Comparison of ENCODE assay signal across 8 mouse cellular contexts in genomic region chr8:106137218-106137905, GRCm38 (mm10). TPM values are rescaled to one million over a fixed set of nuclear protein-coding genes. Genes with fewer than 3 reads are reported as not detected.
DNase-seq lines count a peak whose midpoint lies in the region; ATAC-seq and TF ChIP-seq lines count a peak whose summit lies in the region.

No protein-coding gene starts in this region.

- H3K4me3 ChIP-seq in heart, embryonic 13.5 days = peak overlapping the region; percentile 63
- H3K4me3 ChIP-seq in hindbrain, postnatal 0 days (ENCODE audit: low read length) = peak overlapping the region; percentile 48
- peak overlapping the region; percentile 59 for H3K4me3 ChIP-seq in macrophage (ENCODE audit: inconsistent target)

- H3K36me3 ChIP-seq in heart, embryonic 13.5 days = peaks cover 6% of the 10 kb centered on the region
- H3K36me3 ChIP-seq in hindbrain, postnatal 0 days (ENCODE audit: insufficient read depth, low read length) = no peaks in the 10 kb centered on the region
- no peaks in the 10 kb centered on the region for H3K36me3 ChIP-seq in macrophage (ENCODE audit: inconsistent target)

- peak overlapping the region; percentile 97 for H3K4me2 ChIP-seq in heart, embryonic 13.5 days
- H3K4me2 ChIP-seq in hindbrain, postnatal 0 days (ENCODE audit: low read depth, low read length) = peak overlapping the region; percentile 88

- H3K9me3 ChIP-seq in heart, embryonic 13.5 days = no peaks in the 10 kb centered on the region
- H3K9me3 ChIP-seq in hindbrain, postnatal 0 days (ENCODE audit: low read length) = no peaks in the 10 kb centered on the region

- H3K27me3 ChIP-seq in heart, embryonic 13.5 days (replicated peaks) = peaks cover 51% of the 10 kb centered on the region
- peaks cover 32% of the 10 kb centered on the region for H3K27me3 ChIP-seq in hindbrain, postnatal 0 days (ENCODE audit: insufficient read depth, low read length)

- peak overlapping the region; percentile 79 for H3K9ac ChIP-seq in heart, embryonic 13.5 days
- peak overlapping the region; percentile 24 for H3K9ac ChIP-seq in hindbrain, postnatal 0 days (replicated peaks; ENCODE audit: low read length)

- peaks cover 38% of the 10 kb centered on the region for H3K4me1 ChIP-seq in heart, embryonic 13.5 days
- H3K4me1 ChIP-seq in hindbrain, postnatal 0 days (ENCODE audit: insufficient read depth, low read length) = peaks cover 20% of the 10 kb centered on the region

- H3K79me2 ChIP-seq in macrophage (ENCODE audit: inconsistent target) = no peaks in the 10 kb centered on the region

- ATAC-seq in heart, embryonic 13.5 days (ENCODE audit: extremely low read depth, insufficient number of reproducible peaks, low FRiP score, low TSS enrichment) = no peak
- ATAC-seq in hindbrain, postnatal 0 days = no peak

- TF ChIP-seq CTCF in hindbrain, postnatal 0 days (IDR thresholded peaks at IDR 0.05; ENCODE audit: low read depth) = no peak

- 4% methylated on average over 22 of the region's 22 CpGs for WGBS in heart, embryonic 13.5 days
- WGBS in hindbrain, postnatal 0 days = 5% methylated on average over 22 of the region's 22 CpGs
- WGBS in macrophage (ENCODE audit: missing documents) = 17% methylated on average over 22 of the region's 22 CpGs

- DNase-seq in heart, postnatal 4 days = no peak
- DNase-seq in embryo, embryonic 11 days = peak; percentile 7
- no peak for DNase-seq in hindbrain, postnatal 0 days (ENCODE audit: low spot score)
- no peak for DNase-seq in gastrocnemius, adult 18-20 months (ENCODE audit: low spot score)
- no peak for DNase-seq in Muller cell, postnatal 12 days (ENCODE audit: inconsistent ontology term)
- DNase-seq in MN1 (ENCODE audit: low spot score) = no peak

- peak overlapping the region; percentile 65 for H3K27ac ChIP-seq in heart, embryonic 13.5 days (replicated peaks)
- no peak overlapping the region for H3K27ac ChIP-seq in hindbrain, postnatal 0 days
- H3K27ac ChIP-seq in macrophage = no peak overlapping the region

RNA-seq across cellular contexts. Expression of gene Esrp2, which starts 0.6 kb away (rescaled TPM):
- polyA plus RNA-seq in heart, embryonic 13.5 days (2015; fragmentation: Nextera tagmentation; extraction: Ambion mirVana) = 1.7 and 2.4 TPM in 2 replicates
- under 1 TPM; 0.54 to 0.91 TPM for total RNA-seq in heart, postnatal 4 days (2021)
- 0.10 and 0.75 TPM in 2 replicates for total RNA-seq in hindbrain, postnatal 0 days (2014; rRNA removed)
- polyA plus RNA-seq in hindbrain, postnatal 0 days (2015; fragmentation: Nextera tagmentation; extraction: Ambion mirVana) = 0.10 and 0.15 TPM in 2 replicates
- total RNA-seq in macrophage (2018; cell fraction: chromatin; rRNA removed) = not detected
- under 1 TPM in 1 of 26 experiments, not detected in 25; 0.10 TPM for total RNA-seq in macrophage (2018; cell fraction: cytosol; rRNA removed)
- total RNA-seq in macrophage (2018; cell fraction: nucleus; rRNA removed) = not detected
- polyA plus RNA-seq in macrophage (2018) = not detected in 3 replicates
- total RNA-seq in gastrocnemius, adult 18-20 months (2021) = not detected

RNA-seq across cellular contexts. Expression of gene Pla2g15, which starts 12.8 kb away (rescaled TPM):
- polyA plus RNA-seq in heart, embryonic 13.5 days (2015; fragmentation: Nextera tagmentation; extraction: Ambion mirVana) = 8.4 and 9.5 TPM in 2 replicates
- total RNA-seq in heart, postnatal 4 days (2021) = 1 to 10 TPM; 4.2 to 4.9 TPM
- 14.9 and 18.2 TPM in 2 replicates for total RNA-seq in hindbrain, postnatal 0 days (2014; rRNA removed)
- 14.6 and 15.7 TPM in 2 replicates for polyA plus RNA-seq in hindbrain, postnatal 0 days (2015; fragmentation: Nextera tagmentation; extraction: Ambion mirVana)
- total RNA-seq in macrophage (2018; cell fraction: chromatin; rRNA removed) = 10 to 100 TPM in 23 of 26 experiments, 1 to 10 TPM in 3; 6.3 to 91.3 (median 35.9) TPM
- 100 to 1,000 TPM in 25 of 26 experiments, 10 to 100 TPM in 1; 99.8 to 275 (median 173) TPM for total RNA-seq in macrophage (2018; cell fraction: cytosol; rRNA removed)
- 100 to 1,000 TPM in 25 of 26 experiments, 10 to 100 TPM in 1; 43.3 to 265 (median 215) TPM for total RNA-seq in macrophage (2018; cell fraction: nucleus; rRNA removed)
- polyA plus RNA-seq in macrophage (2018) = 132 to 176 TPM (median 135 TPM) in 3 replicates
- total RNA-seq in gastrocnemius, adult 18-20 months (2021) = 1 to 10 TPM; 3.4 to 5.7 TPM

RNA-seq across cellular contexts. Expression of gene Slc7a6, which starts 31.3 kb away (rescaled TPM):
- 31.9 and 37.6 TPM in 2 replicates for polyA plus RNA-seq in heart, embryonic 13.5 days (2015; fragmentation: Nextera tagmentation; extraction: Ambion mirVana)
- total RNA-seq in heart, postnatal 4 days (2021) = 10 to 100 TPM; 17.1 to 18.9 TPM
- 35.2 and 39.1 TPM in 2 replicates for total RNA-seq in hindbrain, postnatal 0 days (2014; rRNA removed)
- 49.9 and 53.2 TPM in 2 replicates for polyA plus RNA-seq in hindbrain, postnatal 0 days (2015; fragmentation: Nextera tagmentation; extraction: Ambion mirVana)
- 10 to 100 TPM in 13 of 26 experiments, 1 to 10 TPM in 13; 4.6 to 16.6 (median 9.9) TPM for total RNA-seq in macrophage (2018; cell fraction: chromatin; rRNA removed)
- 1 to 10 TPM; 3.3 to 5.8 (median 4.6) TPM for total RNA-seq in macrophage (2018; cell fraction: cytosol; rRNA removed)
- 10 to 100 TPM in 13 of 26 experiments, 1 to 10 TPM in 13; 3.4 to 26.8 (median 9.7) TPM for total RNA-seq in macrophage (2018; cell fraction: nucleus; rRNA removed)
- 4.4 to 10.2 TPM (median 4.9 TPM) in 3 replicates for polyA plus RNA-seq in macrophage (2018)
- total RNA-seq in gastrocnemius, adult 18-20 months (2021) = 10 to 100 TPM; 10.2 to 13.4 TPM
